Mouse (Mus musculus) forebrain, postnatal 0 days (tissue): ENCODE measurements at regions not wholly inside any gene's neighbourhood (a gene's known extent, or its start where the extent isn't known, plus 50 kb on each side); places are given as distances from the start of the nearest gene placed in this dataset.

Source experiments
- ATAC-seq: fragments of 200-750 bp; cut with Nextera tagmentation; 2 replicates; pipeline ENCODE4 v1.8.0; 2017; ENCODE audit warnings: mild to moderate bottlenecking, moderate library complexity
- DNase-seq: peaks from one replicate; pipeline ENCODE4 v3.0.0-alpha.2; 2015
- H3K27ac ChIP-seq: fragments of 300-500 bp; sonication (generic); 2 replicates; pipeline ENCODE4 v1.5.1; 2014; ENCODE audit warnings: low read depth, mild to moderate bottlenecking, antibody characterized with exemption, low read length, moderate library complexity, mixed read lengths
- H3K27me3 ChIP-seq: fragments of 300-500 bp; sonication (generic); 2 replicates; pipeline ENCODE4 v1.6.1; 2014; ENCODE audit warnings: mild to moderate bottlenecking, low read length, mixed read lengths; ENCODE audit not compliant: insufficient read depth
- H3K36me3 ChIP-seq: fragments of 300-500 bp; sonication (generic); 2 replicates; pipeline ENCODE4 v1.6.1; 2014; ENCODE audit warnings: mild to moderate bottlenecking, moderate library complexity; ENCODE audit not compliant: insufficient read depth
- H3K4me1 ChIP-seq: fragments of 300-500 bp; sonication (generic); 2 replicates; pipeline ENCODE4 v1.6.1; 2014; ENCODE audit warnings: antibody characterized with exemption; ENCODE audit not compliant: insufficient read depth
- H3K4me2 ChIP-seq: fragments of 300-500 bp; sonication (generic); 2 replicates; pipeline ENCODE4 v1.6.1; 2014; ENCODE audit warnings: low read depth, mild to moderate bottlenecking, moderate library complexity
- H3K4me3 ChIP-seq: fragments of 300-500 bp; sonication (generic); 2 replicates; pipeline ENCODE4 v1.5.1; 2014; ENCODE audit warnings: low read depth, low read length, mixed read lengths
- H3K9ac ChIP-seq: fragments of 300-500 bp; sonication (generic); 2 replicates; pipeline ENCODE4 v1.6.1; 2014; ENCODE audit warnings: mild to moderate bottlenecking
- H3K9me3 ChIP-seq: fragments of 300-500 bp; sonication (generic); 2 replicates; pipeline ENCODE4 v1.6.1; 2016; ENCODE audit warnings: low read length
- CTCF ChIP-seq: sonication (generic); IDR thresholded peaks from 2 replicates; pipeline ENCODE4 v1.5.1; 2016; ENCODE audit warnings: antibody characterized with exemption, control low read depth, low read depth
- WGBS: fragments of 180-500 bp; shearing (Covaris S2); extraction: QIAGEN DNeasy Blood & Tissue Kit; methylation state at CpG from one replicate; pipeline ENCODE4 v1.1.7; 2014; 5-methylcytosine and 5-hydroxymethylcytosine counted together

GRCm38 (mm10) chr3:41495893-41496292, 59.6 kb upstream of the Jade1 start:
- no peaks in the 10 kb centered on the region for H3K36me3 ChIP-seq
- H3K4me1 ChIP-seq = no peaks in the 10 kb centered on the region
- no peak overlapping the region for H3K27ac ChIP-seq
- H3K9me3 ChIP-seq = no peaks in the 10 kb centered on the region
- H3K4me2 ChIP-seq = no peak overlapping the region
- ATAC-seq (no peak), DNase-seq (no peak)
- H3K4me3 ChIP-seq = no peak overlapping the region
- H3K9ac ChIP-seq = no peak overlapping the region
- H3K27me3 ChIP-seq = no peaks in the 10 kb centered on the region
- TF ChIP-seq CTCF = no peak
- 89% methylated on average over 3 of the region's 3 CpGs for WGBS

GRCm38 (mm10) chr3:41495097-41495496, 60.4 kb upstream of the Jade1 start:
- H3K27me3 ChIP-seq = no peaks in the 10 kb centered on the region
- H3K9ac ChIP-seq = no peak overlapping the region
- no peak for TF ChIP-seq CTCF
- no peak overlapping the region for H3K27ac ChIP-seq
- 89% methylated on average over 5 of the region's 5 CpGs for WGBS
- no peak for ATAC-seq
- no peak overlapping the region for H3K4me3 ChIP-seq
- H3K4me1 ChIP-seq = no peaks in the 10 kb centered on the region
- no peak for DNase-seq
- no peaks in the 10 kb centered on the region for H3K9me3 ChIP-seq
- H3K4me2 ChIP-seq = no peak overlapping the region
- H3K36me3 ChIP-seq = no peaks in the 10 kb centered on the region

DNA sequence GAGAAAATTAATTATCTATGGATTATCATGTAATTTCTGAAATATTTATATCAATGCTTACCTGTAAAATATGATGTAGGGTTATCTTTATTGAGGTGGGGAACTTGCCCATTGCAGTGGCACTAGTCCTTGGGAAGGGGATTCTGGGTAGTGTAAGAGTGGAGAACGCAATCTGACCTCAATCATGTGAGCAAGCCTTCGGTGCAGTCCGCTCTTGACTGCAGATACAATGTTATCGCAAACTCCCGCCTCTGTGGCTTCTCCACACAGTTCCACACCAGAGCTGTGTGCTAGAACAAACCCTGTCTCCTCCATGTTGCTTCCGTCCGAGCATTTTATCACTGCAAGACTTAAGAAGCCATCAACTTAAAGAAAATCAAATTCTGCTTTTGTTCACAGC, 62.1 kb upstream of the Jade1 start:
- ATAC-seq (no peak), DNase-seq (no peak)
- Histone ChIP-seq H3K9me3 (no peaks in the 10 kb centered on the region), H3K9ac (no peak overlapping the region), H3K36me3 (no peaks in the 10 kb centered on the region), H3K4me3 (no peak overlapping the region), H3K4me1 (no peaks in the 10 kb centered on the region), H3K27me3 (no peaks in the 10 kb centered on the region), H3K27ac (no peak overlapping the region), H3K4me2 (no peak overlapping the region)
- TF ChIP-seq CTCF = no peak
- 96% methylated on average over 7 of the region's 7 CpGs for WGBS

- Histone ChIP-seq H3K27ac (no peak overlapping the region), H3K4me1 (no peaks in the 10 kb centered on the region), H3K9ac (no peak overlapping the region), H3K27me3 (no peaks in the 10 kb centered on the region), H3K36me3 (no peaks in the 10 kb centered on the region), H3K9me3 (no peaks in the 10 kb centered on the region), H3K4me2 (no peak overlapping the region), H3K4me3 (no peak overlapping the region)
- no peak for ATAC-seq
- DNase-seq = no peak
- TF ChIP-seq CTCF = no peak
- 88% methylated on average over 13 of the region's 13 CpGs for WGBS
These were observed 62.7 kb upstream of the Jade1 start for GRCm38 (mm10) chr3:41492727-41493392.

DNA sequence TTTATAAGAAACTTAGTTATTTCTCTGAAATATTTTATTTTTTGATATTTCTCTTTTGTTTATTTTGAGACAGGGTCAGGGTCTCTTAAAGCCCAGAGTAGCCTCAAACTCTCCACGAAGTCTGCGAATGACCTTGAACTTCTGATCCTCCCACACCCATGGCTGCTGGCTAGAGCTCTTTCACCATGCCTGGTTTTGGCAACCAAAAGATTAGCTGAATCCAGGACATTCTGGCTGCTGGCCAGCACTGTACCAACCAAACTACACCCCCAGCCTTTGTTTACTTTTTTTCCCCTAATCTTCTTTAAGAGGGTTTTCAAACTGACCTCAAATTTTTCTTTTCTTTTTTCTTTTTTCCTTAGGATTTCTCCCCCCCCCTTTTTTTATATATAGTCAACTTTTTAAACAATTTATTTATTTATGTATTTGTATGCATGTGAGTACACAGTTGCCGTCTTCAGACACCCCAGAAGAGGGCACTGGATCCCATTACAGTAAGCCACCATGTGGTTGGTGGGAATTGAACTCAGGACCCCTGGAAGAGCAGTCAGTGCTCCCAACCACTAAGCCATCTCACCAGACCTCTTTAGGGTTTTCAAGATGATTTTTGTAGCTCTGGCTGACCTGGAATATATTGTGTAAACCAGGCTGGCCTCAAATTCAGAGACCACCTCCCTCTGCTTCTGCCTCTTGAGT, 63.4 kb upstream of the Jade1 start:
- Histone ChIP-seq H3K9me3 (no peaks in the 10 kb centered on the region), H3K27ac (no peak overlapping the region), H3K4me2 (no peak overlapping the region), H3K9ac (no peak overlapping the region), H3K4me3 (no peak overlapping the region), H3K36me3 (no peaks in the 10 kb centered on the region), H3K27me3 (no peaks in the 10 kb centered on the region), H3K4me1 (no peaks in the 10 kb centered on the region)
- no peak for DNase-seq
- ATAC-seq = no peak
- TF ChIP-seq CTCF = no peak
- 81% methylated on average over 3 of the region's 3 CpGs for WGBS

- H3K4me2 ChIP-seq = no peak overlapping the region
- 93% methylated on average over 4 of the region's 4 CpGs for WGBS
- ATAC-seq = no peak
These were observed 64.3 kb upstream of the Jade1 start for GRCm38 (mm10) chr3:41491185-41491584.

DNA sequence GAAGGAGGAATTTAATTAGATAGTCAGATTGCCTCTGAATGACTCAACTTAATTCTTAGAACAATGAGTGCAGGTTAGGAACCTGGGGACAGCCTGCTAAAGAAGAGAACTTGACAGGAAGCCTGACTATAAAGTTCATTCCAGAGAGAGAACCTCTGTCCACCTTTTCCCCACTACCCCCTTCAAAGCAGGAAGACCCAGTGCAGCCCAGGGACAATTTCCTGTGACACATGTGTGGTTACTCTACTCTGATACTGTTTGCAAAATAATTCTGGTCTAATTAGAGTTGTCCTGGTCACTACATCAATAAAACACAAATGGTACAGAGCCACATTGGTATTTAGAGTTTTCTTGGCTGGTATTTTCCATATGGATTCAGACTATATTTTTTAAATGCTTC, 65.5 kb upstream of the Jade1 start:
- ATAC-seq = no peak
- TF ChIP-seq CTCF = no peak
- Histone ChIP-seq H3K9me3 (no peaks in the 10 kb centered on the region), H3K27me3 (no peaks in the 10 kb centered on the region), H3K4me2 (no peak overlapping the region), H3K9ac (no peak overlapping the region), H3K36me3 (no peaks in the 10 kb centered on the region), H3K27ac (no peak overlapping the region), H3K4me3 (no peak overlapping the region), H3K4me1 (no peaks in the 10 kb centered on the region)
- DNase-seq = no peak

More at GRCm38 (mm10) chr3:41491185-41491584, 64.3 kb upstream of the Jade1 start:
- Histone ChIP-seq H3K4me3 (no peak overlapping the region), H3K27me3 (no peaks in the 10 kb centered on the region), H3K9ac (no peak overlapping the region), H3K36me3 (no peaks in the 10 kb centered on the region), H3K9me3 (no peaks in the 10 kb centered on the region), H3K27ac (no peak overlapping the region), H3K4me1 (no peaks in the 10 kb centered on the region)
- DNase-seq = no peak
- no peak for TF ChIP-seq CTCF
